Mouse (Mus musculus) megakaryocyte-erythroid progenitor cell, adult 5-6 weeks (primary cell): ENCODE results near the gene Gpat2. TPM values are rescaled to one million over a fixed set of nuclear protein-coding genes. Genes with fewer than 3 reads are reported as not detected.

Experiments
- ATAC-seq: replicated peaks from 2 replicates; pipeline ENCODE4 v1.8.0; 2016; ENCODE audit warnings: mild to moderate bottlenecking, inconsistent platforms; ENCODE audit not compliant: severe bottlenecking, poor library complexity, low FRiP score, low TSS enrichment
- total RNA-seq, 2 experiments: library from RNA; stranded (forward) in 1 of 2; stranded (reverse) in 1 of 2; fragments of 200-1000, 215-1000 nt in 1 of 2; fragments of >200 nt in 1 of 2; fragmentation: Nextera tagmentation in 1 of 2; gene quantifications; 2 replicates each; pipeline ENCODE4 v1.2.3; 2014 to 2017

The Gpat2 gene
- total RNA-seq, 2 experiments from 2014 or later, result not detected

DNA sequence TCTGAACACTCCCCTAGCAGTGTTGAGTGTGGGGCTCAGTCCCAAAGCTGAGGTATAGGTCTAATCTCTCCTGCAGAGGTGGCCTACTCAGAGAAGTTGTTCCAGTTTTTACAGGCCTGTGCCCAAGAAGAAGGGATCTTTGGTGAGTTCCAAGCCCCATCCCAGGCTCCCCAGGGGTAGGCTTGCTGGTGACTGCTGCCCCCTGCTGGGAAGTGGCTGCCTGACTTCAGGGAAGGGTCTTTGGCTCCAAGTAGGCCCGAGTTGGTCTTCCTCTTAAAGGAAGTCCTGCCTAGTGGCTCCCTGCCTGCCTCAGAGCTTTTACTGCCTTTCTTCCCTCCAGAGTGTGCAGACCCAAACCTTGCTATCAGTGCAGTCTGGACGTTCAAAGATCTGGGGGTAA lies 10.1 kb downstream of the Gpat2 start:
- ATAC-seq, result 0 out of 2 replicates have a peak, but pooled peaks have one; percentile 34

GRCm38 (mm10) chr2:127435554-127435953 lies 10.6 kb downstream of the Gpat2 start:
- ATAC-seq, result no peak

DNA sequence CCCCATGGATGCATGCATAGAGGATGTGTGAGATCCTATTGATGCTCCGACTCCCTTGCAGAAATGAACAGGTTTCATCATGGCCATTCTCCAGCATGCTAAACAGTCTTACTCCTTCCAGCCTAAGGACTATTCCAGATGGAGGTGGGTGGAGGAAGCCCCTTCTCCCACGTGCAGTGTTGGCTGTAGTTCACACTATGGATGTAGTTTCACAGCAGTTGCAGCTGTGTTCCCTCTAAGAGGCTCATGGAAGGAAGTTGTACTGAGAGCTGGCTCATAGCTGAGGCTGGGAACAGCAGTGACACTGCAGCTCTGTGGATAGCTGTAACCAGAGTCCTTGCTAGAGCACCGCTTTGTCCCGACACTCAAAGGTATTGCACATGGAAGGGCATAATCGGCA lies 12.7 kb downstream of the Gpat2 start:
- no peak for ATAC-seq

DNA sequence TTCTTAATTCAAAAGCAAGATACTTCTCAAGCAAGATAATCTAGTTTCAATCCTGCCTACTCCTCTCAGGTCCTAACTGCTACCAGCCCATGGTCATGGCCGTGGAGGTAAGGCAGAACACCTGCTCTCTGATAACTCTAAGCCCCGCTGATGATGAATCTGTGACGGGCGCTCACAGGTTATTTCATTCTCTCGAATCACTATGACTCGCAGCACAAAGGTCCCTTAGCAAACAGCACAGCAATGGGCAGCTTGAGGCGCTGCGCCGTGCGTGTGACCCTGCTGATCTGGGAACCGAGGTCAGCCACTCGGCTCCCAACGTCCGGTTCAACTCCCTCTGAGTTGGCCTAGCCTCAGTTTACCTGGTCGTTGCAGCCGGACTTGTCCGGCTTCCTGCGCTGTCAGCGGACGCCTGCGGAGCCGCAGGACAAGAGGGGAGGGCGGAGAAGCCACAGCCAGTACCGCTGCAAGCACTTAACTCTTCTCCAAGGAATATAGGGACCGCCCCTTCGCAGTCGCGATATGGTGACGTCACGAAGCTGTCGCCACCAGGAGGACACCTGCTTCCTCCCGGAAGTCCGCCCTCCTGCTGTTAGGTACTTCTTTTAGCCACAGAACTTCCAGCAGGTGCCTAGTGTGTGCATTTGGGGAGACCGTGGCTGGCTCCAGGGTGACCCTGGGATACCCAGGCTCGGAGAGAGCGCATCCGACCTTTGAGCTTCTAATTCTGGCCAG lies 19.2 kb downstream of the Gpat2 start, which contains the start of gene Fahd2a:
Gene Fahd2a, minus strand, starts transcription at position 511 of the 735 bp plus-strand sequence.
- peak; percentile 96 for ATAC-seq

GRCm38 (mm10) chr2:127446847-127447246 lies 21.8 kb downstream of the Gpat2 start:
- ATAC-seq, result peak; percentile 58

GRCm38 (mm10) chr2:127449691-127450090 lies 24.7 kb downstream of the Gpat2 start:
- no peak for ATAC-seq

DNA sequence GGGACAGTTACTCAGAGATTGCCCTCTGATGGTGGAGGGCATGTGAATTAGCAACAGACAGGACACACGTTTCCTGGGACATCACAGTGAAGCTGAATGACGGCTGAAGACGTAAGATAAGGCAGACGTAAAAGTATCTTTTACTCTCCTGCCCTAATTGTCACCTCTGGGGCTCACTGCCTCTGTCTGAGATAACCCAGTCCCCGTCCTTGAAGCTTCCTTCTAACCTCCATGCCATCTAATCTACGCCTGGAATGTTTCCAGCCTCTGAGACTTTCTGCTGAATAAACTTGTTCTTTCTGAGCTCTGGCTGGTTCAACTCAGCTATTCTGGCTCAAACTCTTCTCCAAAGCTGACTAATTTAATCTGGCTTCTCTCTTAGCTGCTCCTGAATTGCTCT lies 26.7 kb downstream of the Gpat2 start:
- ATAC-seq, result peak; percentile 82

DNA sequence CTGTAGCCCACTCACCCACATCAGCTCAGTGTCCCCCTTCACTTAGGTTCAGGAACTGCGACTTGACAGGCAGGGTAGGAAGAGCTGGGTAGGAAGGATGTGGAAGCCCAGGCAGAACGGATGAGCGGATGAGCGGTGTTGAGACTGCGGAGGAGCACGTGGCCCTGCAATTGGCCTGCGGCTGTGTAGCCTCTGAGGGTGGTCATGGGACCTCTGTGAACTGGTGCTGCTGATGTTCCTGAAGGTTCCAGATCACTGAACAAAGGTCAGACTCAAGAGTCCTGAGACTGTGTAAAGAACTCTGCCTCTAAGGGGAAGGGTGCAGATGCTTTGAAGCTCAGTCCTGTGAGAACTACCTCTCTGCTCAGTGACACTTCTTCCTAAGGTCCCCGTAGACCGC lies 28.1 kb downstream of the Gpat2 start:
- ATAC-seq, result no peak

- ATAC-seq, result 0 out of 2 replicates have a peak, but pooled peaks have one; percentile 22
Measured at GRCm38 (mm10) chr2:127453764-127454163, 28.8 kb downstream of the Gpat2 start.

DNA sequence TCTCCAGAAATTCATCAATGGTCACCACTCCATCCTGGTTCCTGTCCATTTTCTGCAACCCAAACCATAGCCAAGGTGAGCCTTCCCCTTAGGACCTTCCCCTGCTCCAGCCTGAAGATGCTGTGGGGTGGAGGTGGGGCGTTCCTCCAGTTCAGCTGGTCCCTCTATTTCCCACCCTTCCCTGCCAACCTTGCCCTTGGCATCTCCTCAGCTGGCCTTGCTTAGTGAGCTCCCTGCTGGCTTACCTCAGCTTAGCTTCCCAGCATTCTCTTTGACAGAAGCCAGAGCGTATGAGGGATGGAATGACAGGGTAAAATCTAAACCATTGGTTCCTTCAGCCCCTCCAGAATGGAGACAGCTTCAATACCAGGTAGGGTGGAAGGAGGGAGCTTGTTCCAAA lies 34.3 kb downstream of the Gpat2 start:
- ATAC-seq, result no peak

- no peak for ATAC-seq
Measured at GRCm38 (mm10) chr2:127461351-127461750, 36.4 kb downstream of the Gpat2 start.

GRCm38 (mm10) chr2:127462314-127462713 lies 37.3 kb downstream of the Gpat2 start:
- peak; percentile 91 for ATAC-seq

GRCm38 (mm10) chr2:127470183-127470582 lies 45.2 kb downstream of the Gpat2 start:
- no peak for ATAC-seq

DNA sequence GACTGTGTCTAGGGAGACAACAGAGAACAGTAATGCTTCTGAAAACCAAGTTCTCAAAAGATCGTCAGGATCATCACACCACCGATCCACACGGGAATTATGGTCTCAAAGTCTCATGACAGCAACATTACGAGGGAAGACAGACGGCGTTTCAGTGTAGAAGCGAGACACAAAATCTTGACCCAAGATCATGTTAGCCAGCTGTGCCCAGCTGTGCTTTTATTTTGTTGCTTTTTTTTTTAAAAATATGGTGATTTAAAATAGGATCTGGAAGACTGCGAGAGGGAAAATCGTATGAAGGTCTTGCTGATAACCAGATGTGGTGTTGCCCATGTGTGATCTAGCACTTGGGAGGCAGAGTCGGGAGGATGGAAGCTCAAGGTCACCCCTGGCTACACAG lies 45.7 kb downstream of the Gpat2 start:
- no peak for ATAC-seq

- no peak for ATAC-seq
Measured at GRCm38 (mm10) chr2:127471281-127471680, 46.3 kb downstream of the Gpat2 start.

- no peak for ATAC-seq
Measured at GRCm38 (mm10) chr2:127472279-127472678, 47.3 kb downstream of the Gpat2 start.

DNA sequence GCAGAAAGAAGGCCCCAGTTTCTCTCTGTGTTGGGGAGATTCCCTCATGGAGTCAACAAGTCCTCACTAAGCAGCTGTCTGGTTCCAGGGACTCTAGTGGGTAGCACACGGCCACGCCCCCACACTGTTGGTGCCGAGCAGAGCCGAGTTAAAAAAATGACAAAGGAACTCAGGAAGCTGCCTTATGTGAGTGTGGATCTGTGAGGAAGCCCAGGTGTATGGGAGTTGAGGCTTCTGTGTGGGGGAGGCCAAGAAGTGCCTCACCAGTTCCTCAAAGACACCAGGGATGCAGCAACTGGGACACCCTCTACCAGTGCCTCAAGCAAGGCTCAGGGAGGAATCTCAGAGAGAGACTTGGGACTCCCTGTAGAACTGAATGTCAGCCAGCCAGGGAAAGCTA lies 54.2 kb downstream of the Gpat2 start:
- ATAC-seq, result no peak

- no peak for ATAC-seq
Measured at GRCm38 (mm10) chr2:127479763-127480162, 54.8 kb downstream of the Gpat2 start.

DNA sequence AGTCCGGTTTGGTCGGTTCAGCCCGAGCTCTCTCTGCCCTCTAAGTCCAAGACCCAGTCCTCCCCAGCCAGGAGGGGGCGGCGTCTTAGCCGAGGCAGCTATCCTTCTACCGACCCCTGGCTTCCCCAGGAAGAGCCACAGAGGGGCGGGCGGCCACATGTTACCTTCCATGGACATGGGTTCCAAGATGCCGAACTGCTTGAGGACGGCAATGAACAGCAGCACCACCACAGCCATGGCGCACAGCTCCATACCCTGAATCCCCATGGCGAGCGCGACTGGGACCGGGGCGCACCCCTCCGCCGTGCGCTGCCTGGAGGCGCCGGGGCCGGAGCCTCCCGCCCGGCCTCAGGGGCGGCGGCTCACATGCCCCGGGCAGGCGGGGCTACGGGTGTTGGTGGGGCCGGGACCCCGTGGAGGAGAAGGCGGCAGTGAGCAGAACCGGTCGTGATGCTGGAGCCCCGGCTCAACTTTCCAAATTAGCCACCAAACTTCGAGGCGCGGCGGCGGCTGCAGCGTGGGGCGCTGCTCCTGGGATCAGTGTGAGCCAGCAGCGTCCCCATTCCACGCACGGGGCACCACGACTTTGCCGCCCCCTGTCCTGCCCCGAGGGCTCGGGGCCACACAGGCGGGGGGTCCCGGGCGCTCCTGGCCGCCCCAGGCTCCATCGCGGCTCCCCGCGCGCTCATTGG lies 57.0 kb downstream of the Gpat2 start:
- ATAC-seq, result no peak

- peak; percentile 25 for ATAC-seq
Measured at GRCm38 (mm10) chr2:127482533-127482911, 57.5 kb downstream of the Gpat2 start.

DNA sequence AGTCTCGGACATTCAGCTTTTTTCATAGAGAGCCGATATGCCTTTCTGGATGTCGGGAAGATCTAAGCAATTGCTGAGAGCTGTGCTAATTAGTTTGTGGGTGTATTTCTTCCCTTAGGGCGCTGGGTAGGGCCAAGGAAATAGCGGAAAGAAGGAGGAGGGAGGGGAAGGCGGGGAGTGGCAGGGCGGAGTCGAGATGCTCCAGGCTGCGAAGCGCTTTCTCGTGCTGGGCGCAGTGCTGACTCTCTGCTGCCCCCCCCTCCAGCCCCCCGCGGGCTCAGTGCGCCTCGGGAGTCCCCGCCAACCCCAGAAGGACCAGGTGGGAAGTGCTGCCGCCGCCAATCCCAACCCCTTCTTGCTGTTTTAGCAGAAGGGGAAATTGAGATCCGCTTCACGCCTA lies 58.0 kb downstream of the Gpat2 start:
- no peak for ATAC-seq
